Mouse (Mus musculus) lung, postnatal 36 days (tissue): Measurements from ENCODE around the gene Zglp1.

Experiments used
- DNase-seq: peaks from one replicate; pipeline ENCODE4 v3.0.0; 2022; ENCODE audit warnings: mixed read lengths

Zglp1 gene

DNA sequence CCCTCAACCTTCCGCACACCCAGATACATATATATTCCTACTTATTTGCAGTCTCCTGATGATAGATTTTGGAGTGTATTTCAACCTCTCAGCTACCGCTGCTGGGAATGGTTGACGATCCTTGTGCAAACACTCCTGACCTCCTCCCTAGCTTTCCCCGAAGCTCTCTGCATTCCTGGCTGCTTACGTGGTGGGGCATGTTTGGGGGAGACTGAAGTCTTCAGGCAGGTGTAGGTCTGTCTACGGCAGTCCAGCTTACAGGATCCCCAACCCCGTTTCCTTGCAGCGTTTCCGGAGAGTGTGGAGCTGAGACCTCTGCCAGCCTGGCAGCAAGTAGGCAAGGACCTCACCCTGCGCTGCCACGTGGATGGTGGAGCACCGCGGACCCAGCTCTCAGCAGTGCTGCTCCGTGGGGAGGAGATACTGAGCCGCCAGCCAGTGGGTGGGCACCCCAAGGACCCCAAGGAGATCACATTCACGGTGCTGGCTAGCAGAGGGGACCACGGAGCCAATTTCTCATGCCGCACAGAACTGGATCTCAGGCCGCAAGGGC lies 41.6 kb downstream of the Zglp1 start:
- peak; percentile 78 for DNase-seq

GRCm38 (mm10) chr9:21022726-21023125 lies 44.2 kb downstream of the Zglp1 start:
- DNase-seq, result no peak

GRCm38 (mm10) chr9:21022288-21022687 lies 44.6 kb downstream of the Zglp1 start:
- DNase-seq, result peak; percentile 64

DNA sequence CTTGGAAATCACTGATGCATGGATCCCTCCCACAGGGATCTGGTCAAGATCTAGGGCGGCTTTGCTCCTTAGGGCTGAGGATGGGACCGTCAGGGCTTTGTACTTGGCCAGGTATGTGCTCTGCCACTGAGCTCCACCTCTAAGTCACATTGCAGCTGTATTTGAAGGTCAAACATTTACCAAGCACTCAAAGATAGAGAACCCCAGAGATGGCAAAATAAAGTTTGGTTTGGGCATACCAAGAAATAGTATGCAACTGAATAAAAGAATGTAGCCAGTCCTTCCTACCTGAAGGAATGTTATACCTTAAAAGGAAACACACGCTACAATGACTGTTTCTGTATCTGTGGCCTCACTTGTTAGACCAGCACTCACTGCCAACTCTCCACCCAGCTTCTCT lies 45.5 kb downstream of the Zglp1 start:
- DNase-seq, result no peak

DNA sequence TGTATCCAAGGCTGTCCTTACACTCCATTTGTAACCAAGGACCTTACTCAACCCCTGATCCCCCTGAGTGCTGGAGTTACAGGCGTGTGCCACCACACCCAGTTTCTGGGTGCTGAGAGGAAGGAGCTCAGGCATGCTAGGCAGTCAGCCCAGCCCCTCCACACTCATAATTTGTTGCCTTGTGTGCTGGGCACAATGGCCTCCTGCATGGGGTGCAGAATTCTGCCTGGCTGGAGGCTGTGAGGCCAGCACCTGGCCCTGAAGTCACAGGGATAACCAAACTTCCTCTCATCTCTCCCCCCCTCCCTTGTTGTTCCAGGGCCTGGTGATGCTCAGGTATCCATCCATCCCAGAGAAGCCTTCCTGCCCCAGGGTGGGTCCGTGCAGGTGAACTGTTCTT lies 48.3 kb downstream of the Zglp1 start:
- no peak for DNase-seq

DNA sequence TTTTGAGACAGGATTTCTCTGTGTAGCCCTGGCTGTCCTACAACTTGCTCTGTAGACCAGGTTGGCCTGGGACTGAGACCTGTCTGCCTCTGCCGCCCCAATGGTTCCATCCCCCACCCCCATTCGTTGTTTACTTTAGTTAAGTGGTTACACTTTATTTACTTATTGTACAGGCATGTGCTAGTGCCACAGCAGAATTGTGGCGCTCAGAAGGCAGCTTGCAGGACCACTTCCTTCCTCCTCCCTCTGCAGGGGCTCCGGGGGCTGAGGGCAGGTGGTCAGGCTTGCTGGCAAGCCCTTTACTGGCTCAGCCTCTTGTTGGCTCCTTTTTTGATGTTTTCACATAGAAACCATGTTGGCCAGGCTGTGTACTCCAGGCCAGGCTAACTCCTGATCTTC lies 49.7 kb downstream of the Zglp1 start:
- no peak for DNase-seq

GRCm38 (mm10) chr9:21016331-21017176 lies 50.3 kb downstream of the Zglp1 start:
- DNase-seq, result no peak

GRCm38 (mm10) chr9:21015571-21016130 lies 51.2 kb downstream of the Zglp1 start, which contains the start of gene Icam1:
Gene Icam1 (plus strand): TSS chr9:21015985.
- peak; percentile 90 for DNase-seq

GRCm38 (mm10) chr9:21014691-21015570 lies 52.0 kb downstream of the Zglp1 start:
- peak; percentile 86 for DNase-seq
